Mouse (Mus musculus): ENCODE results near the gene Sppl2c. TPM values are rescaled to one million over a fixed set of nuclear protein-coding genes. Genes with fewer than 3 reads are reported as not detected.

Sppl2c gene
- total and polyA plus RNA-seq, 3 experiments, result not detected

- Histone ChIP-seq H3K9me3 (replicated peaks; ENCODE audit: insufficient read depth, low read length) (no peaks in the 10 kb centered on the region), H3K4me3 (ENCODE audit: control insufficient read depth in 1 of 2, insufficient read depth in 1 of 2, low read depth in 2 of 2, low read length in 2 of 2) (no peak overlapping the region), H3K9ac (ENCODE audit: control insufficient read depth, low read depth, low read length, poor library complexity, severe bottlenecking) (no peak overlapping the region), H3K27ac (ENCODE audit: control insufficient read depth, low read depth, low read length) (no peak overlapping the region), H3K36me3 (ENCODE audit: control insufficient read depth in 1 of 2, insufficient read depth in 2 of 2, low read length in 2 of 2) (peaks cover 0 to 3% of the 10 kb centered on the region in 2 experiments; a peak in 2 of 4 replicates), H3K79me2 (ENCODE audit: control insufficient read depth, insufficient read depth, low read length, poor library complexity) (peaks cover 2% of the 10 kb centered on the region; the same call in 1 of the 2 replicates), H3K4me1 (ENCODE audit: control insufficient read depth in 1 of 2, insufficient read depth in 2 of 2, low read length in 2 of 2) (peaks cover 0 to 5% of the 10 kb centered on the region in 2 experiments; a peak in 1 of 4 replicates), H3K27me3 (ENCODE audit: control insufficient read depth in 1 of 2, insufficient read depth in 2 of 2, low read length in 2 of 2) (no peaks in the 10 kb centered on the region; a peak in 2 of 4 replicates)
- DNase-seq (ENCODE audit: low read depth, low spot score), result no peak
- TF ChIP-seq CHD2 (IDR thresholded peaks at IDR 0.05; ENCODE audit: low read length), result no peak
- TF ChIP-seq POLR2AphosphoS2 (IDR thresholded peaks at IDR 0.05; ENCODE audit: low read length), result no peak
- TF ChIP-seq ZC3H11A (IDR thresholded peaks at IDR 0.05; ENCODE audit: low read depth, low read length), result no peak
- no peak for TF ChIP-seq MYC (IDR thresholded peaks at IDR 0.05; ENCODE audit: low read depth, low read length)
- no peak for TF ChIP-seq GATA1 (IDR thresholded peaks at IDR 0.05; ENCODE audit: low read depth, low read length)
- no peak for TF ChIP-seq E2F4 (IDR thresholded peaks at IDR 0.05; ENCODE audit: borderline replicate concordance, low read depth, low read length)
- TF ChIP-seq TCF12 (IDR thresholded peaks at IDR 0.05; ENCODE audit: low read depth, low read length), result no peak
- no peak for TF ChIP-seq MAZ (IDR thresholded peaks at IDR 0.05; ENCODE audit: low read depth, low read length)
- no peak for TF ChIP-seq USF2 (IDR thresholded peaks at IDR 0.05; ENCODE audit: borderline replicate concordance in 1 of 2, insufficient read depth in 1 of 2, low read depth in 1 of 2, low read length in 2 of 2)
- TF ChIP-seq GABPA (IDR thresholded peaks at IDR 0.05; ENCODE audit: low read depth, low read length), result no peak
- TF ChIP-seq TBP (IDR thresholded peaks at IDR 0.05; ENCODE audit: low read depth, low read length), result no peak
- no peak for TF ChIP-seq ELF1 (IDR thresholded peaks at IDR 0.05; ENCODE audit: low read depth, low read length)
- TF ChIP-seq HCFC1 (IDR thresholded peaks at IDR 0.05; ENCODE audit: low read depth, low read length), result no peak
- TF ChIP-seq UBTF (IDR thresholded peaks at IDR 0.05; ENCODE audit: borderline replicate concordance, insufficient read depth, low read depth, low read length), result no peak
These were observed 46.3 kb downstream of the Sppl2c start for GRCm38 (mm10) chr11:104232141-104233061.

- no peaks in the 10 kb centered on the region for H3K9me3 ChIP-seq (replicated peaks; ENCODE audit: insufficient read depth, low read length)
- H3K27ac ChIP-seq (ENCODE audit: control insufficient read depth, low read depth, low read length), result no peak overlapping the region
- H3K36me3 ChIP-seq (ENCODE audit: control insufficient read depth in 1 of 2, insufficient read depth in 2 of 2, low read length in 2 of 2), result peaks cover 0 to 3% of the 10 kb centered on the region in 2 experiments; a peak in 2 of 4 replicates
- H3K79me2 ChIP-seq (ENCODE audit: control insufficient read depth, insufficient read depth, low read length, poor library complexity), result peaks cover 2% of the 10 kb centered on the region; the same call in 1 of the 2 replicates
- DNase-seq (ENCODE audit: low read depth, low spot score), result no peak
- H3K4me3 ChIP-seq (ENCODE audit: control insufficient read depth in 1 of 2, insufficient read depth in 1 of 2, low read depth in 2 of 2, low read length in 2 of 2), result no peak overlapping the region
- peaks cover 0 to 5% of the 10 kb centered on the region in 2 experiments; a peak in 1 of 4 replicates for H3K4me1 ChIP-seq (ENCODE audit: control insufficient read depth in 1 of 2, insufficient read depth in 2 of 2, low read length in 2 of 2)
- H3K27me3 ChIP-seq (ENCODE audit: control insufficient read depth in 1 of 2, insufficient read depth in 2 of 2, low read length in 2 of 2), result no peaks in the 10 kb centered on the region; a peak in 2 of 4 replicates
- TF ChIP-seq ETS1 (IDR thresholded peaks at IDR 0.05; ENCODE audit: low read depth, low read length) (no peak), ZMIZ1 (IDR thresholded peaks at IDR 0.05; ENCODE audit: low read depth, low read length) (no peak), NELFE (IDR thresholded peaks at IDR 0.05; ENCODE audit: low read depth, low read length) (no peak)
- H3K9ac ChIP-seq (ENCODE audit: control insufficient read depth, low read depth, low read length, poor library complexity, severe bottlenecking), result no peak overlapping the region
These were observed 47.0 kb downstream of the Sppl2c start for GRCm38 (mm10) chr11:104233101-104233500.

Measured in MEL (cell line).